Mouse (Mus musculus): ENCODE results near the gene Apol7c. TPM values are rescaled to one million over a fixed set of nuclear protein-coding genes. Genes with fewer than 3 reads are reported as not detected.

Gene Apol7c
- polyA plus RNA-seq (2012; rRNA removed) = 0.67 and 0.87 TPM in 2 replicates

GRCm38 (mm10) chr15:77533216-77533615, at the start of gene Apol7c:
Gene Apol7c, minus strand, starts transcription at chr15:77533316.

GRCm38 (mm10) chr15:77561792-77562191, 28.7 kb upstream of the Apol7c start, which contains the start of gene 1700025B11Rik:
Gene 1700025B11Rik, minus strand, starts transcription at chr15:77561892.

GRCm38 (mm10) chr15:77507966-77508365, 25.1 kb downstream of the Apol7c start, which contains the start of gene Apol11a:
Gene Apol11a, plus strand, starts transcription at chr15:77508271.

GRCm38 (mm10) chr15:77476693-77477092, 56.4 kb downstream of the Apol7c start, which contains the start of gene Apol10a:
Gene Apol10a, plus strand, starts transcription at chr15:77477047.

Other genes starting within 250 kb of the Apol7c start
- gene Rbfox2, start 226.3 kb downstream of the Apol7c start, polyA plus RNA-seq (2012; rRNA removed) = 20.1 and 23.9 TPM in 2 replicates
- 6.1 and 6.2 TPM in 2 replicates for gene Apol7a, start 134.2 kb downstream of the Apol7c start, polyA plus RNA-seq (2012; rRNA removed)
- gene Apol9a, start 122.2 kb downstream of the Apol7c start, polyA plus RNA-seq (2012; rRNA removed) = 4.2 and 6.8 TPM in 2 replicates
- gene Apol7b, start 85.8 kb downstream of the Apol7c start, polyA plus RNA-seq (2012; rRNA removed) = not detected in 2 replicates
- gene Apol10a, start 56.3 kb downstream of the Apol7c start, polyA plus RNA-seq (2012; rRNA removed) = not detected in 2 replicates
- gene Apol11a, start 25.0 kb downstream of the Apol7c start, polyA plus RNA-seq (2012; rRNA removed) = not detected in 2 replicates
- not detected in 2 replicates for gene 1700025B11Rik, start 28.6 kb upstream of the Apol7c start, polyA plus RNA-seq (2012; rRNA removed)
- gene Apol10b, start 62.8 kb upstream of the Apol7c start, polyA plus RNA-seq (2012; rRNA removed) = 0.06 TPM in 1 of 2 replicates, not detected in the other
- not detected in 2 replicates for gene Gm36245, start 65.9 kb upstream of the Apol7c start, polyA plus RNA-seq (2012; rRNA removed)
- gene Apol11b, start 110.0 kb upstream of the Apol7c start, polyA plus RNA-seq (2012; rRNA removed) = not detected in 2 replicates
- gene Apol7e, start 165.5 kb upstream of the Apol7c start, polyA plus RNA-seq (2012; rRNA removed) = not detected in 2 replicates
- gene Apol9b, start 195.7 kb upstream of the Apol7c start, polyA plus RNA-seq (2012; rRNA removed) = 0.80 and 1.3 TPM in 2 replicates
- gene Apol8, start 223.7 kb upstream of the Apol7c start, polyA plus RNA-seq (2012; rRNA removed) = not detected in 2 replicates